Mouse (Mus musculus) brain, adult 2 months (tissue): ENCODE measurements at regions not wholly inside any gene's neighbourhood (a gene's known extent, or its start where the extent isn't known, plus 50 kb on each side); places are given as distances from the start of the nearest gene placed in this dataset.
A peak's percentile ranks its signal among the peaks of the same experiment; 100 is the strongest.

Source experiments
- DNase-seq: peaks from one replicate; pipeline ENCODE4 v3.0.0; 2011; ENCODE audit warnings: low read depth, low spot score

- DNase-seq: no peak
These were observed 143.4 kb upstream of the Nectin1 start for GRCm38 (mm10) chr9:43600396-43600795.

DNA sequence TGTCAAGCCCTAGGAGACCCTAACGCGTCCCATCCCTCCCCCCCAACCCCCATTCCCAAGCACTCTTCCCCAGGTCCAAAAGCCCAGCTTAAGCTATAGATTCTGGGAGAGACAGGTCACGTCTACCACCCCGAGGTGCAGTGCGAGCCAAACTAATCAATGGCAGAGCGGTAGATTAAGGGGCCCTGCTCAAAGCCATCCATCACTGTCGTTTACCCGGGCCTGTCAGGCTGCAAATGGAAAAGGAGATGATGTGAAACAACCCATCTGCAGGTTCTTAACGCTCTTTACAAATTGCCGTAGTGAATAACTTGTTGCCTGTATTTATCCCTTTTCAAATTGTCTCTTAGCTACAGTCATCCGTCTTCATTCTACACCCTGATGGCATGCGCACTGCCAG is 126.2 kb upstream of the Nectin1 start:
- no peak for DNase-seq

GRCm38 (mm10) chr9:43627558-43627957 is 116.2 kb upstream of the Nectin1 start:
- peak; percentile 53 for DNase-seq

DNA sequence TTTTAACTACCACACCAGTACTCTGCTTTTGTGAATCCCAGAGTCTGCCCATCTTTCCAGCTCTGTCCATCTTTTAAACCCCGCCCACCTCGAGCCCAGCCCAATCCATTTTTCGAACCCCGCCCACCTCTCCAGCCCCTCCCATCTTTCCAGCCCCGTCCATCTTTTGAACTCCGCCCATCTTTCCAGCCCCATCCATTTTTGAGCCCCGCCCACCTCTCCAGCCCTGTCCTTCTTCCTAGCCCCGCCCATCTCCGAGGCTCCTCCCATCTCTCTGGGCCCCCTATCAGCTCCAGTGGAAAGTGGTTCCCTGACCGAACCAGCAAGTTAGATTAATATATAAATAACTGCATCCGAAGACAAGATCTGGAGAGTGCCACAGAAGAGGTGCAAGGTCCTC is 115.0 kb upstream of the Nectin1 start:
- DNase-seq: no peak

GRCm38 (mm10) chr9:43636372-43636965 is 107.3 kb upstream of the Nectin1 start:
- no peak for DNase-seq

DNA sequence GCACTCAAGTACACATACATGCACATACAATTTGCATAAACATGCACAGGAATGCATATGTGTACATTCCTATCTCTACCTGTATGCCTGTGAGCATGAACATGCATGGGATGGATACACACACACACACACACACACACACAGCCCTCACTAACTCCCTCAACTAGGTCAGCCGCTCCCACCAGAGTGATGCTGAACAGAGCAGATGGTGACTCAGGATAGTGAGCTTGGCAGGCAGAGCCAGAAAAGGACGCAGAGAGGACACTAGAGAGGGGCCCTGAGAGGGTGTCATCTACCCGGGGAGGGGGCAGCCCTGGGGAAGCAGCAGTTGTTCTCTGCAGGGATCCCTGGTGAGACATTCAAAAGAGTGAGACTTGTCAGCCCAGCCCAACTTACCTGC is 85.6 kb upstream of the Nectin1 start:
- DNase-seq: peak; percentile 50

- no peak for DNase-seq
These were observed 84.5 kb upstream of the Nectin1 start for GRCm38 (mm10) chr9:43659237-43659636.

- DNase-seq: no peak
These were observed 83.6 kb upstream of the Nectin1 start for GRCm38 (mm10) chr9:43660151-43660550.

DNA sequence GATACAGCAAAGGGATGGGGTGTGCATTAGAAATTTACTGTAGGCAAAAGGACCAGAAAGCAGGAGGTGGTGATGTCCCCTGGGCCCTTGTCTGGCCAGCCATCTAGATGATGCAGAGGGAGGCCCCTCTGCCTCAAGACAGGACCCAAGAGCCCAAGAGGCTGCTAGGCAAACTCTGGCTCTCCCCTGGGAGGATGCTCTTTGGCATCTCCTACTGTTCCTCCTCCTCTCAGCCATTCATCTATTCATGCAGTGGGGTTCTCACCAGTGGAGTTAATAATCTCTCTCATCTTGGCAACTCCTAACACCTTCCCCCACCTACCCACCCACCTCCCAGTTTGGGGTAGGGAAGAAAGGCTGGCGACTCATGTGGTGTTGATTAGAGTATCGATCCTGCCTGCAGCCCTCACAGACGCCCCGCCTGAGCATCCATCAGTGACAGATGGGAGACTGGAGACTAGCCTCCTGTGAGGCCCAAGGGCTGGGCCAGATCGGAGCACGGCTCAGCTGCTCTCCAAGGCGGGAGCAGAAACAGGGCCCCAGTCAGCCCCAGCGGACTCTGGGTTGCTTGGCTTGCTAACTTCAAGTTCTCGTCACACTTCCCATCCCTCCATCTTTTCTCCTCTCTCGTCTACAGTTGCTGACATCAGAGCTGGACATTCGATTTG is 82.8 kb upstream of the Nectin1 start:
- peak; percentile 30 for DNase-seq

DNA sequence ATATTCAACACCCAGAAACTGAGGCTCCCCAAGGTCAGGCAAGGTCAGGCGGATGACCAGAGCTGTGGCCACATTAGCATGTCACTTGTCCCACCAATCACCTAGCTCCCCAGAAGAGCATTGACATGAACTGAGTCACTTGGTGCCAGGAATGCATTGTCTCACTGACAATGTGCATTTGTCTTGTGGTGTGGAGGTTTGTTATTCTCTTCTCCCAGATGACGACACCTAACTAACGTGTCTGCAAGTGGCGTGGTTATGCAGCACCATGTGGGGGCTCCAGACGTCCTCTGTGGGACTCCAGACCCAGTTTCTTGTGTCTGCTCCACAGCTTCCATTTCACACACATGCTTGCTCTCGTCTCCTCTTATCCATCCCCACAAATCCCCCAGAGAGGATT is 82.1 kb upstream of the Nectin1 start:
- DNase-seq: peak; percentile 89

- DNase-seq: no peak
These were observed 76.4 kb upstream of the Nectin1 start for GRCm38 (mm10) chr9:43667386-43667785.

GRCm38 (mm10) chr9:43667974-43668373 is 75.8 kb upstream of the Nectin1 start:
- DNase-seq: no peak

DNA sequence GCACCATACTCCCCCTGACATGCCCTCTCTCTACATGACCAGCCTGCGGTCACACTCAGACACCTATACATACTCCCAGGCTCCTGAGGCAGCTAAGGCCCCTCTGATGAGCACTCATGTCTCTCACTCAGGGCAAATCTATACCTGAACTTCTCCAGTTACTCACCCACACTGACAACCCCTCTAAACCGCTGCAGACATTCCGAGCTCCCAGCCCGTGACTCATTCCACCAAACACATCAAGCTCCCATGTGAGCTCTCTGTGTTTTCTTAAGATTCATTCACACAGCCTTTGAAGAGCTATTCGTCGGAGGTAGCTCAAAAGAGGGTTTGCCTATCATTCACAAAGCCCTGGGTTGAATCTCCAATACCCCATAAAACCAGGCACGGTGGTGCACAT is 75.1 kb upstream of the Nectin1 start:
- peak; percentile 74 for DNase-seq

GRCm38 (mm10) chr9:43670563-43670962 is 73.2 kb upstream of the Nectin1 start:
- peak; percentile 69 for DNase-seq

GRCm38 (mm10) chr9:43673171-43673680 is 70.6 kb upstream of the Nectin1 start:
- DNase-seq: no peak

DNA sequence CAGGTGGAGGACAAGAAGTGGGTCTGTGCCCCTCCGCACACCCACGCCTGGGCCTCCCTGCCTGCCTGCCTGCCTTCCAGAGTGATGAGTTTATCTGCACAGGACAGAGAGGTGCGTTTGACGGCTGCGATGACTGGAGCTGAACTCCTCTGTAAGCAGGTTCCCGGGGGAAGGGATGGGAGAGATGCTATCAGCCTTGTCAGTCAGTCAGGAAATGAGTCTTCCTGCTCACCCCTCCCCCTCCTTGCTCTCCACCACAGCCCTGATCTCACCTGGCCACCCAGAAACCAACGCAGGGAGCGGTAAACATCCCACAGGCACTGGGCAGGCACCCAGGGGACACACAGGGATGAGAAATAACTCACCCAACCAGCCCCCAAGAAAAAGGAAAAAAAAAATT is 69.5 kb upstream of the Nectin1 start:
- DNase-seq: no peak

DNA sequence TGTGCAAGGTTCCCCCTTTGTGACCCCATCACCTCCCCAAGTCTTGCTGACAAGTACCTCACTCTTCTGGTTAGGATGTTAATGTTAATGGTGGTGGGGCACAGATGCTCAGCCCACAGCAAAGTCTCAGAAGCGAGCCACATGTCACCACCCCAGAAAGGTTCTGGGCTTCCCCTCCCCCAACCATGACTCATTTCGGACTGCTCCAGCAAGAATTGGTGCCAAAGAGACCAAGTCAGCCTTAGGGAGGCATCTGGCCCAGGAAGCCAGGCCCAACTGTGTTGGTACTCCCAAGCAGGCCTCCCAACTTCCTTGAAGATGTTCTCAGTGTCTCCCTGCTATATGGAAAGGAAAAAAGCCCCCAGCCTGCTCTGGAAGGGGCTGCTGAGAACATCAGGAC is 67.8 kb upstream of the Nectin1 start:
- DNase-seq: peak; percentile 46

GRCm38 (mm10) chr9:43679331-43679730 is 64.5 kb upstream of the Nectin1 start:
- DNase-seq: peak; percentile 71

- DNase-seq: peak; percentile 80
These were observed 62.5 kb upstream of the Nectin1 start for GRCm38 (mm10) chr9:43681317-43681716.

GRCm38 (mm10) chr9:43682102-43682501 is 61.7 kb upstream of the Nectin1 start:
- peak; percentile 60 for DNase-seq

DNA sequence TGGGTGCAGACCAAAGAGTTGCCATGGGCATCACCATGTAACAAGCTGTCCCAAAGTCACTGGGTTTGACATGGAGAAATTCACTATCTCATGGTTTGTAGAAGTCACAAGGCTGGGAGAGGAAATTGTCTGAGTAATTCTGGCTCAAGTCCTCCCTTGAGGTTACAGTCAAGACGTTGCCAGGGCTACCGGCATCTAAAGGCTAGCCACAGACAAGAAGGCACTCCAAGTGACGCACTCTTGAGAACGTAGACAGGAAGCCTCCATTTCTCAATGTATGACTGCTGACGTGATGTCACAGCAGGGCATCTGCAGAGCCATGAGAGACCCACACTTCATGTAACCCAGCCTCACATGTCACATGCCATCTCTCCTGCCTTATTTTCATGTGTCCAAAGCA is 59.2 kb upstream of the Nectin1 start:
- no peak for DNase-seq

DNA sequence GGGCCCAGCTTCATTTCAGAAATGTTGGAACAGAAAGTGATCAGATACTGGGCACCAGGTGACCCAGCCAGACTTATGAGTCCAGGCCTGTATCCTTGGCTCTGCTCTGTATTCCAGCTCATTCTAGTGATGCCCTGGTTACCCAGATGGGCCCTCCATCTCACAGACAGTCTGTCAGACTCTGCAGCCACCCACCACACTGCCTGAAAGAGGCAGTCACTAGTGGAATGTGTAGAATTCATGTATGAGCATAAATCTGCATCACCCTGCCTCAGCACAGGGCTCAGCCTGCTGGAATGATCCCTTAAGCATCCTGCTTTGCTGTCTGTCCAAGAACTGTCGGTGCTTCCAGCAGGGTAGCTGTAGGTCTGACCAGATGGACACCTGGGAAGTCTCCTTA is 51.8 kb upstream of the Nectin1 start:
- peak; percentile 62 for DNase-seq

- peak; percentile 81 for DNase-seq
These were observed 51.2 kb upstream of the Nectin1 start for GRCm38 (mm10) chr9:43692538-43692937.
